Mouse (Mus musculus): ENCODE data around the gene Exoc3l. TPM values are rescaled to one million over a fixed set of nuclear protein-coding genes. Genes with fewer than 3 reads are reported as not detected.

Exoc3l gene
- 1.4 and 3.2 TPM in 2 replicates for total RNA-seq (2014; fragmentation: Nextera tagmentation)
- 1.5 and 2.8 TPM in 2 replicates for total RNA-seq (2017)
- 2.6 and 2.7 TPM in 2 replicates for polyA plus RNA-seq (2012)

- peaks cover 38% of the 10 kb centered on the region for H3K36me3 ChIP-seq (replicated peaks)
- no peaks in the 10 kb centered on the region for H3K27me3 ChIP-seq (ENCODE audit: insufficient read depth, low read length)
- peaks cover 52% of the 10 kb centered on the region for H3K4me1 ChIP-seq (ENCODE audit: insufficient read depth, low read depth, low read length)
- no peak for ATAC-seq (ENCODE audit: extremely low read depth, insufficient number of reproducible peaks, low FRiP score, poor library complexity, severe bottlenecking)
- H3K9me3 ChIP-seq (replicated peaks), result no peaks in the 10 kb centered on the region
- TF ChIP-seq CTCF (IDR thresholded peaks at IDR 0.05; ENCODE audit: low read depth, low read length), result no peak
- no peak for TF ChIP-seq GATA2 (IDR thresholded peaks at IDR 0.05; ENCODE audit: borderline replicate concordance, low read depth, low read length)
- no peak for TF ChIP-seq POLR2AphosphoS5 (IDR thresholded peaks at IDR 0.05; ENCODE audit: insufficient replicate concordance, low read depth, low read length)
- no peak for TF ChIP-seq GATA1 (IDR thresholded peaks at IDR 0.05; ENCODE audit: borderline replicate concordance, low read length)
- no peak for TF ChIP-seq TAL1 (conservative IDR thresholded peaks at IDR 0.05; ENCODE audit: low read depth, low read length)
- DNase-seq (ENCODE audit: low spot score), result no peak
- peak within 1 kb of the TSS; percentile 98 for H3K4me3 ChIP-seq (ENCODE audit: low read depth, low read length)
These were observed at the start of gene Exoc3l for GRCm38 (mm10) chr8:105295895-105296573. Gene Exoc3l, minus strand, starts transcription at chr8:105296101.

GRCm38 (mm10) chr8:105345061-105345975 is 49.4 kb upstream of the Exoc3l start:
- no peak for TF ChIP-seq POLR2AphosphoS5 (IDR thresholded peaks at IDR 0.05; ENCODE audit: insufficient replicate concordance, low read depth, low read length)
- no peak for TF ChIP-seq GATA2 (IDR thresholded peaks at IDR 0.05; ENCODE audit: borderline replicate concordance, low read depth, low read length)
- TF ChIP-seq CTCF (IDR thresholded peaks at IDR 0.05; ENCODE audit: low read depth, low read length), result no peak
- no peak for TF ChIP-seq GATA1 (IDR thresholded peaks at IDR 0.05; ENCODE audit: borderline replicate concordance, low read length)
- TF ChIP-seq TAL1 (conservative IDR thresholded peaks at IDR 0.05; ENCODE audit: low read depth, low read length), result no peak
- Histone ChIP-seq H3K27me3 (ENCODE audit: insufficient read depth, low read length) (peaks cover 30% of the 10 kb centered on the region), H3K4me3 (ENCODE audit: low read depth, low read length) (no peak overlapping the region), H3K36me3 (replicated peaks) (peaks cover 12% of the 10 kb centered on the region), H3K9me3 (replicated peaks) (no peaks in the 10 kb centered on the region), H3K4me1 (ENCODE audit: insufficient read depth, low read depth, low read length) (peaks cover 89% of the 10 kb centered on the region)
- ATAC-seq (ENCODE audit: extremely low read depth, insufficient number of reproducible peaks, low FRiP score, poor library complexity, severe bottlenecking) (no peak), DNase-seq (ENCODE audit: low spot score) (no peak)

- Histone ChIP-seq H3K4me3 (ENCODE audit: low read depth, low read length) (no peak overlapping the region), H3K36me3 (replicated peaks) (peaks cover 13% of the 10 kb centered on the region), H3K4me1 (ENCODE audit: insufficient read depth, low read depth, low read length) (peaks cover 94% of the 10 kb centered on the region), H3K9me3 (replicated peaks) (no peaks in the 10 kb centered on the region), H3K27me3 (ENCODE audit: insufficient read depth, low read length) (peaks cover 16% of the 10 kb centered on the region)
- no peak for TF ChIP-seq TAL1 (conservative IDR thresholded peaks at IDR 0.05; ENCODE audit: low read depth, low read length)
- TF ChIP-seq GATA2 (IDR thresholded peaks at IDR 0.05; ENCODE audit: borderline replicate concordance, low read depth, low read length), result no peak
- no peak for TF ChIP-seq CTCF (IDR thresholded peaks at IDR 0.05; ENCODE audit: low read depth, low read length)
- no peak for TF ChIP-seq GATA1 (IDR thresholded peaks at IDR 0.05; ENCODE audit: borderline replicate concordance, low read length)
- no peak for TF ChIP-seq POLR2AphosphoS5 (IDR thresholded peaks at IDR 0.05; ENCODE audit: insufficient replicate concordance, low read depth, low read length)
- no peak for ATAC-seq (ENCODE audit: extremely low read depth, insufficient number of reproducible peaks, low FRiP score, poor library complexity, severe bottlenecking)
- DNase-seq (ENCODE audit: low spot score), result no peak
These were observed 48.1 kb upstream of the Exoc3l start for GRCm38 (mm10) chr8:105343791-105344574.

GRCm38 (mm10) chr8:105342768-105343167 is 46.9 kb upstream of the Exoc3l start:
- peaks cover 21% of the 10 kb centered on the region for H3K36me3 ChIP-seq (replicated peaks)
- TF ChIP-seq CTCF (IDR thresholded peaks at IDR 0.05; ENCODE audit: low read depth, low read length) (no peak), GATA2 (IDR thresholded peaks at IDR 0.05; ENCODE audit: borderline replicate concordance, low read depth, low read length) (no peak), TAL1 (conservative IDR thresholded peaks at IDR 0.05; ENCODE audit: low read depth, low read length) (no peak), GATA1 (IDR thresholded peaks at IDR 0.05; ENCODE audit: borderline replicate concordance, low read length) (no peak)
- DNase-seq (ENCODE audit: low spot score), result no peak
- no peaks in the 10 kb centered on the region for H3K9me3 ChIP-seq (replicated peaks)
- peaks cover 94% of the 10 kb centered on the region for H3K4me1 ChIP-seq (ENCODE audit: insufficient read depth, low read depth, low read length)
- H3K4me3 ChIP-seq (ENCODE audit: low read depth, low read length), result no peak overlapping the region
- no peak for ATAC-seq (ENCODE audit: extremely low read depth, insufficient number of reproducible peaks, low FRiP score, poor library complexity, severe bottlenecking)
- H3K27me3 ChIP-seq (ENCODE audit: insufficient read depth, low read length), result peaks cover 8% of the 10 kb centered on the region; the same call in 1 of the 2 replicates

- Histone ChIP-seq H3K36me3 (replicated peaks) (peaks cover 35% of the 10 kb centered on the region), H3K4me3 (ENCODE audit: low read depth, low read length) (no peak overlapping the region), H3K27me3 (ENCODE audit: insufficient read depth, low read length) (peaks cover under 1% of the 10 kb centered on the region; the same call in 1 of the 2 replicates), H3K4me1 (ENCODE audit: insufficient read depth, low read depth, low read length) (peaks cover 91% of the 10 kb centered on the region), H3K9me3 (replicated peaks) (no peaks in the 10 kb centered on the region)
- DNase-seq (ENCODE audit: low spot score) (no peak), ATAC-seq (ENCODE audit: extremely low read depth, insufficient number of reproducible peaks, low FRiP score, poor library complexity, severe bottlenecking) (no peak)
- TF ChIP-seq TAL1 (conservative IDR thresholded peaks at IDR 0.05; ENCODE audit: low read depth, low read length) (no peak), POLR2AphosphoS5 (IDR thresholded peaks at IDR 0.05; ENCODE audit: insufficient replicate concordance, low read depth, low read length) (no peak), GATA2 (IDR thresholded peaks at IDR 0.05; ENCODE audit: borderline replicate concordance, low read depth, low read length) (no peak), GATA1 (IDR thresholded peaks at IDR 0.05; ENCODE audit: borderline replicate concordance, low read length) (no peak), CTCF (IDR thresholded peaks at IDR 0.05; ENCODE audit: low read depth, low read length) (no peak)
These were observed 45.5 kb upstream of the Exoc3l start for GRCm38 (mm10) chr8:105341399-105341798.
